Mouse (Mus musculus) cerebellum, adult 2 months (tissue): Measurements from ENCODE around the gene Ncbp2.
A peak's percentile ranks its signal among the peaks of the same experiment; 100 is the strongest.

Source experiments
- CTCF ChIP-seq: fragments of 200-500 bp; IDR thresholded peaks from 2 replicates; pipeline ENCODE4 v1.5.1; 2011; ENCODE audit warnings: low read depth, mild to moderate bottlenecking, control low read depth, low read length, moderate library complexity, borderline replicate concordance; ENCODE audit not compliant: insufficient read depth
- POLR2A ChIP-seq: fragments of 200-500 bp; IDR thresholded peaks from 2 replicates; pipeline ENCODE4 v1.6.1; 2011; ENCODE audit warnings: low read length, control low read depth, borderline replicate concordance; ENCODE audit not compliant: insufficient read depth

DNA sequence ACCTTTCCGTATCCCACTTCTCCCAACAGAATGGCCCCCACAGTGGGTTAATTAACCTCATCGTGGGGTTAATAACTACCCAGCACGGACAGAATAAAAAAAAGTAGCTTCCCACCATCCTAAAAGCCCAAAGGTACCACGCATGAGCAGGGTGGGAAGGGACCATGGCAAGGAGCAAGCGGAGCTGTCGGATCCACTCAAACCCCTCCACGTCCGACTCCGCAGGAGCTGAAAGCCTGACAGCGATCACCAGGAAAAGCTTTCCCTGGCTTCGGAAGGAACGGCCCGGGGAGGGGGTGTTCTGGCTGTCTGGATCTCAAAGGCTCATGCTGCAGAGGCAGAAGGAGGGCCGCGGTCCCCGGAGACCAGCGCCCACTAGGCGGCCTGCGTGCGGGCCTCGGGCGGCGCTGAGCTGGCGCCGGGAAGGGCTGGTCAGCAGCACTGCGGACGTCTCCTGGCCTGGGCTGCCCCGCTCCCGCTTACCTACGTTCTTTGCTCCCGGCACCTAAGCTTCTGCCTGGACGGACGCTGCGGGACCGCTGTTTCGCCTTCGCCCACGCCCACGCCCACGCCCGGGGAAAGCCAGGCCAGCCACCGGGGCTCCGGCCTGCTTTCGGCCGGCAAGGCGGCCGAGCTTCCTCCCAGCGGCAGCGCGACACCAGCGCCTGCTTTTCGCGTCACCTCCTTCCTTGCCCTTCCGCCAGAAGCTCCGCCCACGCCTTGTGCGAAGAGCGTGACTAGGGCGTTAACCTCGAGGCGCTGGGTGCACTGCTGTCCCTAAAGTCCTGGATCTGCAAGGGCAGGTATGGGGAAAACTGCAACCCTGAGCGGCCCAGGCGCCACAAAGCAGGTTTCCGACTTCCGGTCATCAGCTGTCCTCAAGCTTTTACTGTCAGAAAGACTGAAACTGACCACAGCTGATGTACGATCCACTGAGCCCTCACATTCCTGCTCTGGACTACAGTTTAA lies 54.5 kb downstream of the Ncbp2 start, which contains the start of gene Senp5:
- TF ChIP-seq POLR2A = peak; percentile 93
- 0 out of 2 replicates have a peak, but pooled peaks have one; percentile 3 for TF ChIP-seq CTCF
